Mouse (Mus musculus) erythroblast, embryonic 14.5 days (primary cell): ENCODE measurements around the gene C1qtnf9. TPM values are rescaled to one million over a fixed set of nuclear protein-coding genes. Genes with fewer than 3 reads are reported as not detected.
A peak's percentile ranks its signal among the peaks of the same experiment; 100 is the strongest.

Experiments
- H3K27me3 ChIP-seq: 2 replicates; pipeline ENCODE4 v1.6.1; 2012; ENCODE audit warnings: inconsistent platforms; ENCODE audit not compliant: control insufficient read depth
- H3K36me3 ChIP-seq: 2 replicates; pipeline ENCODE4 v1.6.1; 2012; ENCODE audit warnings: mild to moderate bottlenecking, inconsistent platforms; ENCODE audit not compliant: control insufficient read depth
- H3K4me1 ChIP-seq: 2 replicates; pipeline ENCODE4 v1.6.1; 2012; ENCODE audit warnings: inconsistent platforms; ENCODE audit not compliant: control insufficient read depth
- H3K4me3 ChIP-seq: replicated peaks from 2 replicates; pipeline ENCODE3; 2012; ENCODE audit warnings: moderate library complexity, mild to moderate bottlenecking, inconsistent platforms
- H3K9me3 ChIP-seq: 2 replicates; pipeline ENCODE4 v1.6.1; 2012; ENCODE audit warnings: low read length, inconsistent platforms, mixed read lengths; ENCODE audit not compliant: control insufficient read depth
- GATA1 ChIP-seq: IDR thresholded peaks from 2 replicates; pipeline ENCODE4 v1.6.1; 2012; ENCODE audit warnings: low read length, inconsistent platforms, mixed read lengths
- TAL1 ChIP-seq: IDR thresholded peaks from 3 replicates; pipeline ENCODE4 v1.6.1; 2012; ENCODE audit warnings: low read length, inconsistent platforms, mixed read lengths
- polyA plus RNA-seq: library from polyadenylated mRNA; stranded (reverse); fragments of >175 nt; gene quantifications from 2 replicates; pipeline ENCODE4 v1.2.3, GENCODE M21; 2012

C1qtnf9 gene
- polyA plus RNA-seq, 1 experiment = 0.14 TPM

DNA sequence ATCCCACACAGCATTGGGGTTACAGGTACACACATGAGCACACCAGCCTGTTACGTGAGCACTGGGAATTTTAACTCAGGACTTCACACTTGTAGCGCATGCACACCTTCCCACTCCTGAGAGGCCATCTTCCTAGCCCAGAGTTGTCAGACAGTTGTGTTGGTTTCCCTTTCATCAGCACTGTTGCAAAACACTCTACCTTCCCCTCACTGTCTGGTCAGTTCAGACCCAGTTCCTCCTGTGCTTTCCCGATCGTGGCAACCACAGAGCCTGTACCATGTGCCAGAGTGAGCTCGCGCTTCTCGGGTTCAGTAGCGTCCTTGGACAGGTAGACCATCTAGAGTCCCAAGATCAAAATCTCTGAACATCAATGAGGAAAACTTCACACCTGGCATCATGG, 10.7 kb upstream of the C1qtnf9 start:
- no peaks in the 10 kb centered on the region for H3K4me1 ChIP-seq
- H3K4me3 ChIP-seq = no peak overlapping the region
- H3K36me3 ChIP-seq = peaks cover 95% of the 10 kb centered on the region
- TF ChIP-seq TAL1 = no peak
- no peak for TF ChIP-seq GATA1
- H3K27me3 ChIP-seq = no peaks in the 10 kb centered on the region
- no peaks in the 10 kb centered on the region for H3K9me3 ChIP-seq

DNA sequence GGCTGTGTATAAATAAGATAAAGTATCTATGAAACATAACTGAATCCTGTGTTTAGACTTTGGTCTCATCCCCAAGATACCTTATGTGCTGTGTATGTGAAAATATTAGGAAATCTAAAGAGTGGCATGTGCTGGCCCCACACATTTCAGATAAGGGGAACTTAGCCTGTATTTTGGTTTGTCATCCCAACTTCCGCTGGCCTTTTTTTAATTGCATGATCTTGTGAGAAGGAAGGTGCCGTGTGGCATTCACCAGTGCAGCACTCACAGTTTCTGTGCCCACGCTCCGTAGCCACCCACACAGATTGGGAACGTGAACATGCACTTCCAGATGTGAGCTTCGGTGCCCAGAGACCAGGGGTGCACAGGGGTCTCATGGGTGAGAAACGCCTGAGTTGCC, 10.2 kb upstream of the C1qtnf9 start:
- no peak for TF ChIP-seq TAL1
- no peak for TF ChIP-seq GATA1
- H3K4me3 ChIP-seq = no peak overlapping the region
- H3K36me3 ChIP-seq = peaks cover 99% of the 10 kb centered on the region
- H3K9me3 ChIP-seq = no peaks in the 10 kb centered on the region
- no peaks in the 10 kb centered on the region for H3K27me3 ChIP-seq
- no peaks in the 10 kb centered on the region for H3K4me1 ChIP-seq

DNA sequence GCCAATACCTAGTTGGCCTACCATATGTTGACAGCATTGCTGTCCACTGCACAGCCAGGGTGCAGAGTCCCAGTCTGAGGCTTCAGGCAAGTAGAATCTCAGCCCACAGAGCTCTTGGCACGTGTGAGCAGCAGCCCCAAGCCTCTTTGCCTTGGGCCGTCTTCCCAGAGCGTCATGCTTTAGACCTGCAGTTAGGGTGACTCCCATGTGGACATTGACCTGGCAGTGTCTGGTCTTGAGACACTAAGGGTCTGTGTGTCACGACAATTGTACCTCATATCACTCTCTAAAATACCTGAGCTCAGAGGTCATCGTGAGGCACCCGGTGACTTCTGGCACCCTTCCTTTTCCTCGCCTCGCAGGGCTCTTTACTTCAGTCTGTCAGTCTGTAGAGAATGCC, 8.8 kb upstream of the C1qtnf9 start:
- TF ChIP-seq GATA1 (no peak), TAL1 (no peak)
- Histone ChIP-seq H3K9me3 (no peaks in the 10 kb centered on the region), H3K4me1 (no peaks in the 10 kb centered on the region), H3K27me3 (no peaks in the 10 kb centered on the region), H3K36me3 (peaks cover 91% of the 10 kb centered on the region), H3K4me3 (no peak overlapping the region)

DNA sequence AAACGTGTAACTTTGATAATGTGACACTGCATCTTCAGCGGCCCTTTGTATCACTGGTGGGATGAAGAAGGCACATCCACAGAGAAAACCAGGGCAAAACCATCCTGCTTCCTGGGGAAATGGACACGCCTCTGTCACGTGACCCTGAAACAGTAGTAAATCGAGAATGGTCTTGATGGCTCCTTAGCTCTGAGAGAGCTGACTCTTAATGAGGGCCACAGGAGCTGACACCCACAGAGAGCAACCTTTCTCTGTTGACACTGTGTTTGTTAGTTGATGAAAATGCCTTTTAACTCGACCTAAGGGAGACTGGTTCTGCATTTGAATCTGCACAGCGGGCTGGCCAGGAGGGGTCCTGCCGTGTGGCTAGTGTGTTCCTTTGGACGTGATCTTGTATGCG, 6.1 kb upstream of the C1qtnf9 start:
- H3K36me3 ChIP-seq = peaks cover 65% of the 10 kb centered on the region
- H3K9me3 ChIP-seq = no peaks in the 10 kb centered on the region
- no peak overlapping the region for H3K4me3 ChIP-seq
- TF ChIP-seq GATA1 (no peak), TAL1 (no peak)
- H3K27me3 ChIP-seq = no peaks in the 10 kb centered on the region
- H3K4me1 ChIP-seq = no peaks in the 10 kb centered on the region

DNA sequence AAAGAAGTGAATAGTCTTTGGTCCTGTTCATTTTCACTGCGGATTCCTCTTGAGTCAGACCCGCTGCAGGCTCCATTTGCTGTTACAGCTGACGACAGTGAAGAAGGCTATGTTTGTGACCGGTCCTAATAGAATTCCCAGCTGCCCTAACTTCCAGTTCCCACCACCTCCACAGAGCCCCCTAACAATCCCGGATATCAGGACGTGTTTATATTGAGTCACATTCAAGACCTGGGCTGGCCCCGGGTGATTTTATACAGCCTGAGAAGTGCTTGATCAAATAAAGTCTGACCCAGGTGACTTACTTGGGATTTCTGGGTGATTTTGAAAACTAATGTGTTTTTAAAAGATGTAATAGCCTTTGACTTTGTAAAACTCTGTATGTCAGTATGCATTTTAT, 5.2 kb upstream of the C1qtnf9 start:
- TF ChIP-seq GATA1 = no peak
- TF ChIP-seq TAL1 = no peak

DNA sequence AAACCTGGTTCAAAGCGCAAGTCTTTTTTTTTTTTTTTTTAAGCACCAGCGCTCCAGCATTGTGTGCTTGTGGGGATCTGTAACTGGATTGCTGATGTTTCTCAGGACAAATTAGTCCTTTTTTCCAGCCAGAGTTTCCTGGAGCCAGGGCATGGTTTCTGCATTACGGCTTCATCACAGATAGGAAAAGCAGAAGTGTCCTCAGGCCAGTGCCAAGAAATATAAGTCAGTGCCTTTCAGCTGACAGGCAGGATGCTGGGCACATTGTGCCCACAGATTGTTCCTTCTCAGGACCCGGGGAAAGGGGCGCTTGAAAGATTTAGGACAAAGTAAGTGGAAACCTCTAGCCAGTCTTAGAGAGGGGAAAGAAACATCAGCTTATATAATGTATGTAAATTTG, 4.2 kb upstream of the C1qtnf9 start:
- no peak overlapping the region for H3K4me3 ChIP-seq
- TF ChIP-seq GATA1 (no peak), TAL1 (no peak)
- H3K36me3 ChIP-seq = peaks cover 45% of the 10 kb centered on the region
- no peaks in the 10 kb centered on the region for H3K27me3 ChIP-seq
- H3K4me1 ChIP-seq = no peaks in the 10 kb centered on the region
- H3K9me3 ChIP-seq = no peaks in the 10 kb centered on the region

More for the DNA sequence above, 5.2 kb upstream of the C1qtnf9 start:
- H3K4me1 ChIP-seq = no peaks in the 10 kb centered on the region
- H3K36me3 ChIP-seq = peaks cover 55% of the 10 kb centered on the region
- H3K9me3 ChIP-seq = no peaks in the 10 kb centered on the region
- no peak overlapping the region for H3K4me3 ChIP-seq
- H3K27me3 ChIP-seq = no peaks in the 10 kb centered on the region

DNA sequence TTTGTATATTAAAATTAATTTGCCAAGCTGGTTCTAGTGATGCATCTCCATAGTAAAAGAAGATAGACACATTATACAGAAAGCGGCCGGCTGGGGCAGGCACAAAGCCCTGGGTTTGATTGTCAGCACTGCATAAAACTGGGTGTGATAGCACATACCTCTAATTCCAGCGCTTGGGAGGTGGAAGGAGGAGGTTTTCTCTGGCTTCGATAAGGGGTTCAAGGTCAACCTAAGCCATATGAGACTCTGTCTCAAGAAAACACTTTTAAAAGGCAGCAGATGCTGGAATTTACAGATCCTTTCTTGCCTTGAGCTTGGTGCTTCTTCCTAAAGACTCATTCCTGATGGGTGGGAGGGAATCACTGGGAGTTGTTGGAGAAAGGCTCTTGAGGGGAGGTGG, 3.4 kb upstream of the C1qtnf9 start:
- no peak for TF ChIP-seq TAL1
- no peak for TF ChIP-seq GATA1
- no peaks in the 10 kb centered on the region for H3K9me3 ChIP-seq
- H3K4me3 ChIP-seq = no peak overlapping the region
- no peaks in the 10 kb centered on the region for H3K27me3 ChIP-seq
- H3K36me3 ChIP-seq = peaks cover 37% of the 10 kb centered on the region
- H3K4me1 ChIP-seq = no peaks in the 10 kb centered on the region

DNA sequence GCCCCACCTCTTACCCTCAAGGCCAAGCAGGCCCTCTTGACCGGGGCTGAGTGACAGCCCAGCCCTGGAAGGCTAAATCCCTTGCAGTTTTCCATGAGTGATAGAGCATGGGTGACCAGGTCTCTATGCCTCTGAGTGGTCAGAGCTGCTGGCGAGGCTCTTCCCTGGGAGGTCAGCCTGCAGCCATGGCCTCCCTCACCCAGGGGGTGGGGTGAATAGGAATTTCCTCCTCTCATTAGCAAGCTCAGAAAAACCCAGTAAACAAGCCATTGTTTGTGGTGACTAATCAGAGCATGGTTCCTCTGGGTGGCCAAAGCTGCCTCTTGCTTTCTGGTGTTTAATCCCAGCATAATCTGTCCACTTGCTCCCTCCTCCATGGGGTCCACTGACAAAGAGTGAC, 2.9 kb upstream of the C1qtnf9 start:
- Histone ChIP-seq H3K27me3 (no peaks in the 10 kb centered on the region), H3K9me3 (no peaks in the 10 kb centered on the region), H3K4me1 (no peaks in the 10 kb centered on the region), H3K36me3 (peaks cover 32% of the 10 kb centered on the region), H3K4me3 (no peak overlapping the region)
- TF ChIP-seq GATA1 = no peak

DNA sequence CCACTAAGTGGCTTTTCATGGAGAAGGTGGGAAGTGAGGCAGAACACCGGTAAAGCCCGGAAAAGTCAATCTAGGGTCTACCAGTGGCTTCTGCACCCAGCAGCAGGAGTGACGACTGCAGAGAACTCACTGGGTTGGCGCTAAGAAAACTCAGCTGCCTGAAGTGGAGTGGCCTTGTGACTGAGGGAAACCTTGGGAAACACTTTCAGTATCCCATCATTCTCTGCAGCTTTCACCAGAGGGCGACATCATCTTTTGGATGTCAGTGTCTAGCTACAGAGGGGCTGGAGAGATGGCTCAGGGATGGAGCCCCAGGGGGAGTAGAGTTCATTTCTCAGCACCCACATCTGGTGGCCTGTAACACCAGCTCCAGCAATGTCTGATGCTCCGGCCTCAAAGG, 1.4 kb downstream of the C1qtnf9 start:
- Histone ChIP-seq H3K4me1 (peaks cover 2% of the 10 kb centered on the region), H3K36me3 (no peaks in the 10 kb centered on the region), H3K27me3 (no peaks in the 10 kb centered on the region), H3K9me3 (no peaks in the 10 kb centered on the region), H3K4me3 (no peak overlapping the region)
- no peak for TF ChIP-seq TAL1
- TF ChIP-seq GATA1 = no peak

DNA sequence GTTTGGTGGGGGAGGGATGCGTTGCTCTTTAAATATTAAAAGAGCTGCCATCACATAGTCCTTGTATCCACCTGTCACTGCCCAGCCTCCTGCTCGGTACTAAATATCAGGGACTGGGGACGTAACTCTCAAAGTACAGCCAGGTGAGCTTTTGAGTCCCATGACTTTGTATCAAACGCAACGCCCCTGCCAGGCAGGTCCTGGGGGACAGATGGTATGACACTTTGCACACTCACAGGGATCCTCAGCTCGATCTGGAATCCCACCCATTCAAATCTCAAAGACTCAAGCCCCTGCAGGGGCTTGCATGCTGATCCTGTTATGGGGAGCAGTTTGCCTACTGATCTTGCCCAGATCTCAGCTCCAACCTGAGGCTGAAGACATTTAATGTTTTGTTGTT, 2.7 kb downstream of the C1qtnf9 start:
- Histone ChIP-seq H3K4me3 (no peak overlapping the region), H3K9me3 (no peaks in the 10 kb centered on the region), H3K4me1 (peaks cover 2% of the 10 kb centered on the region), H3K36me3 (no peaks in the 10 kb centered on the region), H3K27me3 (no peaks in the 10 kb centered on the region)
- no peak for TF ChIP-seq GATA1
- no peak for TF ChIP-seq TAL1

DNA sequence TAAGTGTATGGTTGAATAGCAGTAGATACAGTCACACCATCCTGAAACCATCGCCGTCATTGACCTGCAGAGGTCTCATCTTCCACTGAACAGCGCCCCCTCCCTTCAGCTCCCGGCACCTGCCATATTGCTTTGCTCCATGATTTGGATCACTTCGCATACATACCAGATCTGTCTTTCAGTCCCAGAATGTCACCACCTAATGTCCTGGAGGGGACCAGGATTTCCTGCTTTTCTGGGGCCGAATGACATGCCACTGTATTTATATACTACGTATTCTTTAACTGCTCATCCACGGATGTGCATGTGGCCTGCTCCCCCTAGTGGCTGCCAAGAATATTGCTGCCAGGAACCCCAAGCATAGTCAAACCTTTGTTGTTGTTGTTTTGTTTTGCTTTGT, 3.1 kb downstream of the C1qtnf9 start:
- no peaks in the 10 kb centered on the region for H3K27me3 ChIP-seq
- no peaks in the 10 kb centered on the region for H3K9me3 ChIP-seq
- peak overlapping the region; percentile 38 for H3K4me3 ChIP-seq
- H3K36me3 ChIP-seq = no peaks in the 10 kb centered on the region
- peaks cover 2% of the 10 kb centered on the region for H3K4me1 ChIP-seq
- TF ChIP-seq GATA1 (no peak), TAL1 (no peak)
